Mouse (Mus musculus) megakaryocyte-erythroid progenitor cell, adult 5 weeks (primary cell): Measurements from ENCODE around the gene Ppp2r2c. TPM values are rescaled to one million over a fixed set of nuclear protein-coding genes. Genes with fewer than 3 reads are reported as not detected.

Experiments used
- polyA plus RNA-seq: library from polyadenylated mRNA; stranded (reverse); fragments of >175 nt; gene quantifications from 2 replicates; pipeline ENCODE4 v1.2.3, GENCODE M21; 2012

Ppp2r2c gene
- polyA plus RNA-seq, result not detected in 2 replicates

GRCm38 (mm10) chr5:36868266-36869090 is at the start of gene Ppp2r2c:
Gene Ppp2r2c, plus strand, starts transcription at chr5:36868513.

GRCm38 (mm10) chr5:36829913-36830879 is 38.1 kb upstream of the Ppp2r2c start, which contains the start of gene Man2b2:
Gene Man2b2, minus strand, starts transcription at chr5:36830653.

GRCm38 (mm10) chr5:36988781-36989624 is 120.7 kb downstream of the Ppp2r2c start, which contains the start of gene Wfs1:
Gene Wfs1, minus strand, starts transcription at chr5:36989205.

Other genes with a start within 250 kb of the Ppp2r2c start
- 2.9 and 3.7 TPM in 2 replicates for gene D5Ertd579e, start 172.5 kb upstream of the Ppp2r2c start, polyA plus RNA-seq
- 30.3 and 35.1 TPM in 2 replicates for gene Bloc1s4, start 119.9 kb upstream of the Ppp2r2c start, polyA plus RNA-seq
- gene Mrfap1, start 71.7 kb upstream of the Ppp2r2c start, polyA plus RNA-seq, result 94.8 and 98.0 TPM in 2 replicates
- gene Man2b2, start 37.9 kb upstream of the Ppp2r2c start, polyA plus RNA-seq, result 80.2 and 90.2 TPM in 2 replicates
- 1.7 and 2.5 TPM in 2 replicates for gene Wfs1, start 120.7 kb downstream of the Ppp2r2c start, polyA plus RNA-seq
- gene Gm1043, start 216.9 kb downstream of the Ppp2r2c start, polyA plus RNA-seq, result 0.06 and 0.10 TPM in 2 replicates